Mouse (Mus musculus): ENCODE results near the gene Fgfr2.
"Not testable (repeated sequence)": the region's sequence is repeated elsewhere in the genome, so short reads cannot be mapped to it uniquely, and the experiment has no call there.

Gene Fgfr2

GRCm38 (mm10) chr7:132540597-132540996 lies 582.6 kb downstream of the Fgfr2 start:
- no peak for DNase-seq (ENCODE audit: low read depth, low spot score)

GRCm38 (mm10) chr7:132529206-132529605 lies 593.9 kb downstream of the Fgfr2 start:
- no peak for DNase-seq (ENCODE audit: low read depth, low spot score)

- DNase-seq (ENCODE audit: low read depth, low spot score): peak; percentile 31
These were observed 609.6 kb downstream of the Fgfr2 start for GRCm38 (mm10) chr7:132513419-132513982.

- DNase-seq (ENCODE audit: low read depth, low spot score): no peak
These were observed 614.0 kb downstream of the Fgfr2 start for GRCm38 (mm10) chr7:132509110-132509509.

GRCm38 (mm10) chr7:132507361-132507760 lies 615.8 kb downstream of the Fgfr2 start:
- no peak for DNase-seq (ENCODE audit: low read depth, low spot score)

- no peak for DNase-seq (ENCODE audit: low read depth, low spot score)
These were observed 616.9 kb downstream of the Fgfr2 start for GRCm38 (mm10) chr7:132506226-132506625.

- DNase-seq (ENCODE audit: low read depth, low spot score): not testable (repeated sequence)
These were observed 620.7 kb downstream of the Fgfr2 start for GRCm38 (mm10) chr7:132502445-132502844.

GRCm38 (mm10) chr7:132497142-132497541 lies 626.0 kb downstream of the Fgfr2 start:
- no peak for DNase-seq (ENCODE audit: low read depth, low spot score)

- DNase-seq (ENCODE audit: low read depth, low spot score): no peak
These were observed 628.9 kb downstream of the Fgfr2 start for GRCm38 (mm10) chr7:132494263-132494662.

GRCm38 (mm10) chr7:132493632-132494031 lies 629.5 kb downstream of the Fgfr2 start:
- DNase-seq (ENCODE audit: low read depth, low spot score): no peak

- DNase-seq (ENCODE audit: low read depth, low spot score): no peak
These were observed 631.2 kb downstream of the Fgfr2 start for GRCm38 (mm10) chr7:132491902-132492301.

- no peak for DNase-seq (ENCODE audit: low read depth, low spot score)
These were observed 635.8 kb downstream of the Fgfr2 start for GRCm38 (mm10) chr7:132487361-132487760.

- no peak for DNase-seq (ENCODE audit: low read depth, low spot score)
These were observed 636.6 kb downstream of the Fgfr2 start for GRCm38 (mm10) chr7:132486403-132487178.

- no peak for DNase-seq (ENCODE audit: low read depth, low spot score)
These were observed 638.7 kb downstream of the Fgfr2 start for GRCm38 (mm10) chr7:132484424-132484823.

GRCm38 (mm10) chr7:132480696-132481306 lies 642.3 kb downstream of the Fgfr2 start:
- no peak for DNase-seq (ENCODE audit: low read depth, low spot score)

- no peak for DNase-seq (ENCODE audit: low read depth, low spot score)
These were observed 644.8 kb downstream of the Fgfr2 start for GRCm38 (mm10) chr7:132478295-132478809.

GRCm38 (mm10) chr7:132477753-132478152 lies 645.4 kb downstream of the Fgfr2 start:
- DNase-seq (ENCODE audit: low read depth, low spot score): no peak

GRCm38 (mm10) chr7:132476491-132476890 lies 646.7 kb downstream of the Fgfr2 start:
- no peak for DNase-seq (ENCODE audit: low read depth, low spot score)

GRCm38 (mm10) chr7:132475069-132475468 lies 648.1 kb downstream of the Fgfr2 start:
- no peak for DNase-seq (ENCODE audit: low read depth, low spot score)

- DNase-seq (ENCODE audit: low read depth, low spot score): no peak
These were observed 651.8 kb downstream of the Fgfr2 start for GRCm38 (mm10) chr7:132471327-132471726.

GRCm38 (mm10) chr7:132468391-132468790 lies 654.8 kb downstream of the Fgfr2 start:
- DNase-seq (ENCODE audit: low read depth, low spot score): no peak

- no peak for DNase-seq (ENCODE audit: low read depth, low spot score)
These were observed 657.3 kb downstream of the Fgfr2 start for GRCm38 (mm10) chr7:132465897-132466296.

- DNase-seq (ENCODE audit: low read depth, low spot score): no peak
These were observed 658.3 kb downstream of the Fgfr2 start for GRCm38 (mm10) chr7:132464894-132465293.
